ENCODE assay signal across 18 mouse cellular contexts in the genomic region with DNA sequence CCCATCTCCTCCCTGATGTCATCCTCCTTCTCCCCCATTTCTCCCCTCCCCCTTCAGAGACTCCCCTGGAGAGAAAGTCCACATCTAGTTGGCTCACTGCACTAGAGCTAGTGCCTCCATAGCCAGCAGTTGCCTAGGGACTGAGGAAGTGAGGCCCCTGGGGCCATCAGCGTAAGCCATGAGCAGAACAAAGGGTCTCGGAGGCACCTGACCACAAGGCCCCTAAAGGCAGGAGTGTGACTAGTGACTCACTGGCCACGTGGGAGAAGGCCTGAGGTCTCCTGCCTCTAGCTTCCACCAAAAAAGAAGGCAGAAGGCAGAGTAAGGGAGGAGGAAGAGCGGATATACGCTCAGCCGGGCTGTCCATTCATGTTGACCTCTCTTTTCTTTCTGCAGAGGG. TPM values are rescaled to one million over a fixed set of nuclear protein-coding genes. Genes with fewer than 3 reads are reported as not detected.
DNase-seq lines count a peak whose midpoint lies in the region; ATAC-seq and TF ChIP-seq lines count a peak whose summit lies in the region.
"Had no signal": no experiment of that assay in that cellular context is flagged by ENCODE, and none has a peak within 500 bp of the region (broad histone marks: within the 10 kb centered on the region; RNA-seq: fewer than 3 reads in every experiment).

No protein-coding gene starts in this region.

- H3K4me2 ChIP-seq in forebrain, embryonic 16.5 days (ENCODE audit: low read length), result no peak overlapping the region
- H3K4me2 ChIP-seq in liver, embryonic 13.5 days, result no peak overlapping the region
- no peak overlapping the region for H3K4me2 ChIP-seq in liver, embryonic 11.5 days
- H3K4me2 ChIP-seq in limb, embryonic 15.5 days, result no peak overlapping the region
- H3K4me2 ChIP-seq: forebrain, embryonic 15.5 days had no signal

- no peaks in the 10 kb centered on the region for H3K36me3 ChIP-seq in forebrain, embryonic 10.5 days (replicated peaks)
- H3K36me3 ChIP-seq in forebrain, embryonic 16.5 days (ENCODE audit: control insufficient read depth, insufficient read depth), result no peaks in the 10 kb centered on the region
- H3K36me3 ChIP-seq in liver, embryonic 13.5 days, result no peaks in the 10 kb centered on the region
- H3K36me3 ChIP-seq in liver, embryonic 11.5 days (ENCODE audit: control insufficient read depth, insufficient read depth, low read length), result no peaks in the 10 kb centered on the region
- no peaks in the 10 kb centered on the region for H3K36me3 ChIP-seq in ES-Bruce4 (ENCODE audit: control insufficient read depth, insufficient read depth, low read length, poor library complexity, severe bottlenecking)
- H3K36me3 ChIP-seq in limb, embryonic 15.5 days, result no peaks in the 10 kb centered on the region
- H3K36me3 ChIP-seq: forebrain, embryonic 15.5 days had no signal

- H3K4me3 ChIP-seq in forebrain, embryonic 10.5 days, result no peak overlapping the region
- no peak overlapping the region for H3K4me3 ChIP-seq in forebrain, embryonic 16.5 days (replicated peaks; ENCODE audit: low read length)
- no peak overlapping the region for H3K4me3 ChIP-seq in liver, embryonic 13.5 days (replicated peaks)
- H3K4me3 ChIP-seq in liver, embryonic 11.5 days (ENCODE audit: low read depth, low read length), result no peak overlapping the region
- H3K4me3 ChIP-seq in ES-Bruce4 (ENCODE audit: low read depth, low read length), result no peak overlapping the region
- no peak overlapping the region for H3K4me3 ChIP-seq in limb, embryonic 15.5 days
- H3K4me3 ChIP-seq: erythroblast, embryonic 14.5 days; forebrain, embryonic 15.5 days had no signal

- no peak for DNase-seq in forebrain, embryonic 10.5 days (ENCODE audit: extremely low spot score, low spot score)
- no peak for DNase-seq in liver, embryonic 13.5 days
- no peak for DNase-seq in liver, embryonic 11.5 days (ENCODE audit: low spot score)
- no peak for DNase-seq in thymus, postnatal 14 days
- no peak for DNase-seq in testis, postnatal 14 days (ENCODE audit: low spot score)
- DNase-seq: cerebellum, adult 8-10 months; heart, postnatal 4 days; kidney, adult 9 months; kidney, postnatal 4 days; liver, postnatal 0 days; lung, postnatal 10 days; right cerebral cortex, adult 18-20 months; thymus, postnatal 36 days had no signal

- H3K9me3 ChIP-seq in forebrain, embryonic 10.5 days, result no peaks in the 10 kb centered on the region
- H3K9me3 ChIP-seq in forebrain, embryonic 16.5 days (ENCODE audit: control insufficient read depth, low read length), result no peaks in the 10 kb centered on the region
- H3K9me3 ChIP-seq in liver, embryonic 13.5 days (replicated peaks), result no peaks in the 10 kb centered on the region
- no peaks in the 10 kb centered on the region for H3K9me3 ChIP-seq in liver, embryonic 11.5 days (ENCODE audit: control insufficient read depth, low read length)
- H3K9me3 ChIP-seq in ES-Bruce4 (replicated peaks; ENCODE audit: control insufficient read depth, insufficient read depth, low read length, poor library complexity, severe bottlenecking), result no peaks in the 10 kb centered on the region
- H3K9me3 ChIP-seq in limb, embryonic 15.5 days, result no peaks in the 10 kb centered on the region
- H3K9me3 ChIP-seq: forebrain, embryonic 15.5 days had no signal

- no peak overlapping the region for H3K9ac ChIP-seq in forebrain, embryonic 16.5 days (replicated peaks; ENCODE audit: low read depth, low read length)
- no peak overlapping the region for H3K9ac ChIP-seq in liver, embryonic 13.5 days
- no peak overlapping the region for H3K9ac ChIP-seq in liver, embryonic 11.5 days (ENCODE audit: low read depth, low read length)
- no peak overlapping the region for H3K9ac ChIP-seq in ES-Bruce4 (ENCODE audit: low read depth, poor library complexity, severe bottlenecking)
- H3K9ac ChIP-seq in limb, embryonic 15.5 days, result no peak overlapping the region
- H3K9ac ChIP-seq: forebrain, embryonic 15.5 days; liver, postnatal 0 days had no signal

- H3K4me1 ChIP-seq in forebrain, embryonic 10.5 days, result peaks cover 73% of the 10 kb centered on the region
- H3K4me1 ChIP-seq in forebrain, embryonic 16.5 days (replicated peaks; ENCODE audit: control insufficient read depth, insufficient read depth, low read length), result peaks cover 24% of the 10 kb centered on the region
- H3K4me1 ChIP-seq in liver, embryonic 13.5 days (replicated peaks), result peaks cover 38% of the 10 kb centered on the region
- H3K4me1 ChIP-seq in liver, embryonic 11.5 days (replicated peaks; ENCODE audit: control insufficient read depth, insufficient read depth, low read length), result peaks cover 21% of the 10 kb centered on the region
- H3K4me1 ChIP-seq in ES-Bruce4 (ENCODE audit: control insufficient read depth, insufficient read depth, low read length), result peaks cover 17% of the 10 kb centered on the region
- H3K4me1 ChIP-seq in limb, embryonic 15.5 days, result peaks cover 26% of the 10 kb centered on the region

- TF ChIP-seq CTCF in ES-Bruce4 (IDR thresholded peaks at IDR 0.05; ENCODE audit: low read depth, low read length), result no peak

- H3K27ac ChIP-seq in forebrain, embryonic 10.5 days, result peak overlapping the region; percentile 58; the same call in 1 of the 2 replicates
- no peak overlapping the region for H3K27ac ChIP-seq in forebrain, embryonic 16.5 days (ENCODE audit: low read length)
- H3K27ac ChIP-seq in liver, embryonic 13.5 days, result no peak overlapping the region
- H3K27ac ChIP-seq in liver, embryonic 11.5 days (ENCODE audit: low read depth, low read length), result no peak overlapping the region
- no peak overlapping the region for H3K27ac ChIP-seq in ES-Bruce4 (ENCODE audit: insufficient read depth, low read length)
- no peak overlapping the region for H3K27ac ChIP-seq in limb, embryonic 15.5 days
- H3K27ac ChIP-seq: forebrain, embryonic 15.5 days had no signal

- TF ChIP-seq POLR2A in ES-Bruce4 (IDR thresholded peaks at IDR 0.05; ENCODE audit: insufficient read depth, low read length), result no peak

- no peak for ATAC-seq in forebrain, embryonic 16.5 days
- ATAC-seq in liver, embryonic 13.5 days (ENCODE audit: low read depth), result 0 out of 2 replicates have a peak, but pooled peaks have one; percentile 18
- ATAC-seq in liver, embryonic 11.5 days (replicated peaks; ENCODE audit: low FRiP score), result no peak
- peak; percentile 11; the same call in 1 of the 2 replicates for ATAC-seq in limb, embryonic 15.5 days (ENCODE audit: insufficient number of reproducible peaks, low FRiP score, low TSS enrichment, low read depth)
- ATAC-seq: forebrain, embryonic 15.5 days had no signal

- 72% methylated on average over 6 of the region's 6 CpGs for WGBS in forebrain, embryonic 10.5 days
- WGBS in forebrain, embryonic 16.5 days, result 80% methylated on average over 6 of the region's 6 CpGs
- WGBS in liver, embryonic 13.5 days (ENCODE audit: insufficient replicate concordance), result 66% methylated on average over 6 of the region's 6 CpGs
- 67% methylated on average over 6 of the region's 6 CpGs for WGBS in liver, embryonic 11.5 days
- whole genome bisulfite sequencing in limb, embryonic 15.5 days, result 73% methylated on average over 6 of the region's 6 CpGs

- H3K27me3 ChIP-seq in forebrain, embryonic 10.5 days (ENCODE audit: poor library complexity, severe bottlenecking), result peaks cover 41% of the 10 kb centered on the region
- H3K27me3 ChIP-seq in forebrain, embryonic 16.5 days (replicated peaks; ENCODE audit: control insufficient read depth, insufficient read depth, low read length), result no peaks in the 10 kb centered on the region
- H3K27me3 ChIP-seq in liver, embryonic 13.5 days, result peaks cover 14% of the 10 kb centered on the region; the same call in 1 of the 2 replicates
- H3K27me3 ChIP-seq in liver, embryonic 11.5 days (replicated peaks; ENCODE audit: control insufficient read depth, insufficient read depth, low read length), result peaks cover 7% of the 10 kb centered on the region; the same call in 1 of the 2 replicates
- H3K27me3 ChIP-seq in ES-Bruce4 (ENCODE audit: control insufficient read depth, insufficient read depth, low read length, poor library complexity, severe bottlenecking), result no peaks in the 10 kb centered on the region
- H3K27me3 ChIP-seq in limb, embryonic 15.5 days, result no peaks in the 10 kb centered on the region
- H3K27me3 ChIP-seq: forebrain, embryonic 15.5 days had no signal

- peak; percentile 82 for TF ChIP-seq EP300 in ES-Bruce4 (IDR thresholded peaks at IDR 0.05; ENCODE audit: insufficient read depth, low read depth, low read length)

RNA-seq across cellular contexts. Expression of a gene that starts 25.5 kb away (rescaled TPM):
- 3.6 and 4.1 TPM in 2 replicates for polyA plus RNA-seq in forebrain, embryonic 10.5 days (2016; fragmentation: Nextera tagmentation; extraction: Ambion mirVana)
- polyA plus RNA-seq in forebrain, embryonic 16.5 days (2015; fragmentation: Nextera tagmentation; extraction: Ambion mirVana), result 9.3 and 12.6 TPM in 2 replicates
- 1.6 and 1.9 TPM in 2 replicates for polyA plus RNA-seq in liver, embryonic 13.5 days (2015; fragmentation: Nextera tagmentation; extraction: Ambion mirVana)
- polyA plus RNA-seq in liver, embryonic 11.5 days (2014; fragmentation: Nextera tagmentation; extraction: Ambion mirVana), result 6.7 and 7.3 TPM in 2 replicates
- polyA plus RNA-seq in ES-Bruce4 (2011; ENCODE audit: insufficient read depth, insufficient read length, low read depth, missing spikeins), result 5.9 and 7.7 TPM in 2 replicates
- polyA plus RNA-seq in limb, embryonic 15.5 days (2015; fragmentation: Nextera tagmentation; extraction: Ambion mirVana), result 5.5 and 7.1 TPM in 2 replicates

Comparison
In these comparisons a context has a peak if more than half of its experiments do, and no peak if none do; other contexts are left out.
1. ATAC-seq: peak in liver, embryonic 13.5 days (single experiment) and limb, embryonic 15.5 days (single experiment); none in forebrain, embryonic 16.5 days (single experiment) and liver, embryonic 11.5 days (single experiment).